Mouse (Mus musculus) forebrain, embryonic 10.5 days (tissue): Measurements from ENCODE around the gene Vmn2r60. TPM values are rescaled to one million over a fixed set of nuclear protein-coding genes. Genes with fewer than 3 reads are reported as not detected.
"Not testable (repeated sequence)": the region's sequence is repeated elsewhere in the genome, so short reads cannot be mapped to it uniquely, and the experiment has no call there.

Experiments used
- DNase-seq: peaks from one replicate; pipeline ENCODE4 v3.0.0-alpha.2; 2017; ENCODE audit warnings: low spot score; ENCODE audit errors: extremely low spot score
- H3K27ac ChIP-seq: fragments of 300-500 bp; sonication (generic); 2 replicates; pipeline ENCODE4 v1.5.1; 2016; ENCODE audit warnings: mild to moderate bottlenecking
- H3K27me3 ChIP-seq: fragments of 300-500 bp; sonication (generic); 2 replicates; pipeline ENCODE4 v1.6.1; 2016; ENCODE audit warnings: mild to moderate bottlenecking; ENCODE audit not compliant: poor library complexity, severe bottlenecking
- H3K36me3 ChIP-seq: fragments of 300-500 bp; sonication (generic); replicated peaks from 2 replicates; pipeline ENCODE4 v1.6.1; 2016; ENCODE audit warnings: mild to moderate bottlenecking, moderate library complexity
- H3K4me1 ChIP-seq: fragments of 300-500 bp; sonication (generic); 2 replicates; pipeline ENCODE4 v1.6.1; 2016
- H3K4me3 ChIP-seq: fragments of 300-500 bp; sonication (generic); 2 replicates; pipeline ENCODE4 v1.5.1; 2016; ENCODE audit warnings: mild to moderate bottlenecking, moderate library complexity
- H3K9me3 ChIP-seq: fragments of 300-500 bp; sonication (generic); 2 replicates; pipeline ENCODE4 v1.6.1; 2016; ENCODE audit warnings: mild to moderate bottlenecking, moderate library complexity
- WGBS: fragments of 180-500 bp; shearing (Covaris S2); methylation state at CpG from one replicate; pipeline ENCODE4 v1.1.7; 2016; 5-methylcytosine and 5-hydroxymethylcytosine counted together
- polyA plus RNA-seq: library from polyadenylated mRNA; unstranded; fragments of >200 nt; fragmentation: Nextera tagmentation; extraction: Ambion mirVana; gene quantifications from 2 replicates; pipeline ENCODE4 v1.2.1, GENCODE M21; 2016

The Vmn2r60 gene
- polyA plus RNA-seq: not detected in 2 replicates

DNA sequence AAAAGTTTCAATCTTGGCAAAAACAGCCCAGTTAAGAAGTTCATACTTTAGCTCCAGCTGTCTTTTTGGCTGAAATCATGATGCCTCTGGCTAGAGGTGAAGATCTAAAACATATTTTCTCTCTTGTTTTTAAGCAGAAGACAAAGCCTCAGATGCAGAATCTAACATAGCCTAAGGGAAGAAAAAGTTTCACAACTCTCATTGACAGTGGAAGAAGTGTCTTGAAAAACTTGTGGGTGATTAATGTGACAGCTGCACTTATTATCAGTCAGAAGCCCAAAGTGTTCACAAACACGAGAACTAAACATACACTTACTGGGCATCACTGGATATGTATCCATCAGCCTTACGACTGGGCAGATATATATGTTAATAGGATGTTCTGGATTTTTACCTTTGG lies at the start of gene Vmn2r60:
Vmn2r60 (plus strand) TSS at position 301 of the 400 bp plus-strand sequence.
- DNase-seq: no peak
- H3K9me3 ChIP-seq: peaks cover 34% of the 10 kb centered on the region
- no peak within 1 kb of the TSS for H3K27ac ChIP-seq
- H3K4me1 ChIP-seq: no peaks in the 10 kb centered on the region
- WGBS: 79% methylated on average over 2 of the region's 2 CpGs
- H3K4me3 ChIP-seq: no peak within 1 kb of the TSS
- no peaks in the 10 kb centered on the region for H3K36me3 ChIP-seq
- no peaks in the 10 kb centered on the region for H3K27me3 ChIP-seq

DNA sequence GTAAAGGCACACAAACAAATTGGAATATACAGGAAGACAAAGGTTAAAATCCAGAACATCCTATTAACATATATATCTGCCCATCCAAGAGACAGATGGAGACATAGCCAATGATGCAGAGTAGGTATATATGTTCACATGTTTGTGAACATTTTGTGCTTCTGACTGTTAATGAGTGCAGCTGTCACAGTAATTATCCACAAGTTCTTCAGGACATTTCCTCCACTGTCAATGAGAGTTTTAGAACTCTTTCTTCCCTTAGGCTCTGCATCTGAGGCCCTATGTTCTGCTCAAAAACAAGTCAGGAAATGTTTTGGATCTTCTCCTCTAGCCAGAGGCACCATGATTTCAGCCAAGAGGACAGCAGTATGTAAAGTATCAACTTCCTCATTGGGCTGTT lies 48.6 kb upstream of the Vmn2r60 start, which contains the start of gene Vmn2r59:
Vmn2r59 (minus strand) TSS at position 101 of the 400 bp plus-strand sequence.
- H3K27ac ChIP-seq: no peak within 1 kb of the TSS
- H3K36me3 ChIP-seq: no peaks in the 10 kb centered on the region
- H3K4me1 ChIP-seq: no peaks in the 10 kb centered on the region
- H3K4me3 ChIP-seq: no peak within 1 kb of the TSS
- peaks cover 29% of the 10 kb centered on the region for H3K9me3 ChIP-seq
- no peak for DNase-seq
- H3K27me3 ChIP-seq: no peaks in the 10 kb centered on the region

GRCm38 (mm10) chr7:42107061-42107460 lies 509 bp upstream of the Vmn2r60 start:
- peaks cover 36% of the 10 kb centered on the region for H3K9me3 ChIP-seq
- not testable (repeated sequence) for H3K27ac ChIP-seq, DNase-seq, H3K36me3 ChIP-seq, H3K27me3 ChIP-seq, H3K4me3 ChIP-seq, H3K4me1 ChIP-seq
- 86% methylated on average over 14 of the region's 14 CpGs for WGBS

Other genes starting within 250 kb of the Vmn2r60 start
- not detected in 2 replicates for gene Vmn2r58, start 235.1 kb upstream of the Vmn2r60 start, polyA plus RNA-seq
- gene Vmn2r59, start 48.7 kb upstream of the Vmn2r60 start, polyA plus RNA-seq: not detected in 2 replicates
- not detected in 2 replicates for gene Vmn2r61, start 152.3 kb downstream of the Vmn2r60 start, polyA plus RNA-seq